Mouse (Mus musculus): Measurements from ENCODE around the gene Maea.
"Not testable (repeated sequence)": the region's sequence is repeated elsewhere in the genome, so short reads cannot be mapped to it uniquely, and the experiment has no call there.

The Maea gene

GRCm38 (mm10) chr5:33335273-33335976 is at the start of gene Maea:
TSS of gene Maea (plus strand) at chr5:33335509.
- in situ Hi-C loops (cut with MboI, MseI) = loop anchor here (5.0 kb wide), 1 partner anchor 37 kb away; no protein-coding TSS in a partner anchor

- in situ Hi-C loops (cut with MboI, MseI) = no loop called here
Observed at GRCm38 (mm10) chr5:33293796-33294430, 41.4 kb upstream of the Maea start.

DNA sequence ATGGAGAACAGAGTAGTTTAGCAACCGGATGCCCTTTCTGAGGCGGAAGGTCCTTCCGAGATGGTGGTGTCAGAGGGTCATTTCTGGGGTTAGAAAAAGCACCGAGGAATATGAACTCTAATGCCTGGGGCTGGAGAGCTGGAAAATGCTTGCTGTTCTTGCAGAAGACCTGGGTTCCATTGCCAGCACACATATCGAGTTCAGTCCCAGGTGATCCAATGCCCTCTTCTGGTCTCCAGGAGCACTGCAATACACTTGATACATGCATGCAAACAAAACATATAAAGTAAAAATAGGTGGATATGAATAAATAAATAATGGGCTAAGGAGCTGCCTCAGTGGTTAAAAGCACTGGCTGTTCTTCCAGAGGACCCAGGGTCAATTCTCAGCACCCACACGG is 38.1 kb upstream of the Maea start:
- in situ Hi-C loops (cut with MboI, MseI) = no loop called here

DNA sequence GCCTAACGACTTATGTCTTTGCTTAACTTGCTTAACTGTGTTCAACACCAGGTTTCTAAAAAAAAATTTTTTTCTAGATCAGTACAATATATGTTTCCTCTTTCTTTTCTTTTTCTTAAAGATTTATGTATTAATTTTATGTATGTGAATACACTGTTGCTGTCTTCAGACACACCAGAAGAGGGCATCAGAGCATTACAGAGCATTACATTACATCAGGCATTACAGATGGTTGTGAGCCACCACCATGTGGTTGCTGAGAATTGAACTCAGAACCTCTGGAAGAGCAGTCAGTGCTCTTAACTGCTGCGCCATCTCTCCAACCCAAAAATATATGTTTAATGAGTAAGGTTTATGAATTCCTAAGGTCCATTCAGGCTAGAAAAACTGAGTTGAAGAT is 33.5 kb upstream of the Maea start:
- in situ Hi-C loops (cut with MboI, MseI) = no loop called here

DNA sequence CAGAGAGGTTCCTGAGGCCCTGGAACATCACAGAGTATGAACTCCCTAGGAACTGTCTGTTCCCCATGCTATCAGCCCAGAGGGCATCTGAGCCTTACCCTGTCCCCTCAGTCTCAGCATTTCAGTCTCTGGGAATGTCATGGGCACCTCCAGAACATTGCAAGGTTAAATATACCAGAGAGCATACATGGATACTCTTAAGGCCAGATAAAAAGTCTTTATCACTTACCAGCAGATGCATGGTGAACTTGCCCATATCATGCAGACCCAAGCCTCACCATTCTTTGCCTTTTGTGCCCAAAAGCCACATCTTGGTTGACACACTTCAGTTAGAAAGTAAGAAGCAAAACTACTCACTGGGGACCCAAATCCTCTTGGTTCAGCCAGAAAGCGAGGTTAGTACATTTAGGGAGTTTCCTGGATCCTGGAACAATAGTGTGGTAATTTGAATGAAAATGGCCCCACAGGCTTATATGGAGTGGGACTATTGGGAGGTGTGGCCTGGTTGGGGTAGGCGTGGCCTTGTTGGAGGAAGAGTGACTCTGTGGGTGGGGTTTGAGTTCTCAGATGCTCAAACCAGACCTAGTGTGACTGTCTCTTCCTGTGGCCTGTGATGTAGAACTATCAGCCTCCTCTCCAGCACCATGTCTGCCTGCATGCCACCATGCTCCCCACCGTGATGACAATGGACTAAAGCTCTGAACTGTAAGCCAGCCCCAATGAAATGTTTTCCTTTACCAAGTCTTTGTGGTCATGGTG is 24.4 kb upstream of the Maea start:
- in situ Hi-C loops (cut with MboI, MseI) = no loop called here

DNA sequence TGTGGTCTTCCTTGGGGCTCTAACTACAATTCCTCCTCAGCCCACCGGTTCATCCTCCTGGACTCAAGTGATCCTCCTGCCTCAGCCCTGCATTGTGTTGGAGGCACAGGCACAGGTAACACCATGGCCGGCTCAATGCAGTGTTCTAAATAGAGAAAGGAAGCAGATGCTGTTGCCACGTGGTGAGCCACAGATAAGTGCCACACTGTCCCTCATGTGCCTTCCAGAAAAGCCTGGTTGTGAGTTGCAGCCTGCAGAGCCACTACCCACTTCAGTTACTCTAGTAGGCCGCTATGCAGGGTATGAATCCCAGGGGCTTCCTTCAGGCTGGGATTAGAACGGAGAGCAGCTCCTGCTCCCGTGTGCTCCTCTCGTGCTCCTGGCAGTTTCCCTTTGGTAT is 23.1 kb upstream of the Maea start:
- in situ Hi-C loops (cut with MboI, MseI) = no loop called here

DNA sequence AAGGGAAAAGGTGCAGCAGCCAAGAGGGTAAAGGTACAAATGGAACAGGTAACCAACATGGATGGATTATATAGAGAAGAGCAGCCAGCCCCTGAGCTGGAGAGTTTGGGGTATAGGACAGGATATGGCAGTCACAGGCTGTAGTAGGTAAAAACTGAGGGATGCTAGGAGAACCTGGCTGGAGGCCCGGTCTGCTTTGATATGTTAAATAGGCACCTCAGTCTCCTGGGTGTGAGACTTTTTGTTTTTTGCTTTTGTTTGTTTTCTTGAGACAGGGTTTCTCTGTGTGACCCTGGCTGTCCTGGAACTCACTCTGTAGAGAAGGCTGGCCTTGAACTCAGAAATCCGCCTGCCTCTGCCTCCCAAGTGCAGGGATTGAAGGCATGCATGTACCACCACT is 10.8 kb upstream of the Maea start:
- in situ Hi-C loops (cut with MboI, MseI) = no loop called here

DNA sequence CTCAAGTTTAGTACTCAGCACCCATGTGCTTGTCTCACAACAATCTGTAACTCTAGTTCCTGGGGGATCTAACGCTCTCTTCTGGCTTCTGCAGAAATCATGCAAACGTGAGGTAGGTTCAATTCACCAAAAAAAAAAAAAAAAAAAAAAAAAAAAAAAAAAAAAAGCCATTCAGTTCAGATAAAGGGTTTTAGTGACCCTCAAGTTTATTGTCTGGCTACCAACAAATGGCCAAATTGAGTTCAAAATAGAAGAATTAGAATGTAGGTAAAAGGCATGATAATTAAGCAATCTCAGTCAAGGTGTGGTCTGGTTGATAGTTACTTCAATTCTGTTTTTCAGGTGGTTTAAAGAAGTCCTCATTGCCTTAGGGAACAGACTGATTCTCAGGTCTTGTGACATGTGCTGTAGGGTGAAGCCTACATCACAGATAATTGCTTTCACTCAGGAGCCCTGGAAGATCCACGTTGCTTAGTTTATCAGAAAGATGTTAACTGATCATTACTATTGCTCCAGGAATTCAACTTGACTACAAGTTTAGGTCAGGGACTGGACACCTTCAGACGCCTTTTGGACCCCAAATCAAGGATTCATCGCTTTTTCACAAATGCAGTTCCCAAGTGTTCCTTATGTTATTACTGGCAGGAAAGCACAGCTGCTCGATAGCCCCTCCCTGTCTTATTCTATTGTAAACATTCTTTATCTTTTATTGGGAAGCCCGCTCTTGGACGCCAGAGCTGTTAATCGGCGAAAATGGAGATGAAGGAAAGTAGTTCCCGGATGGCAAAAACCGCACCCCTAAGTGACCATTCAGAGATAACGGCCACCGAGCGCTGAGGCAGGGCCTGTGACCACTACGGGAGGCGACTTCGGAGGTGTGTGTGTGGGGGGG is 682 bp upstream of the Maea start:
- in situ Hi-C loops (cut with MboI, MseI) = loop anchor here (5.0 kb wide), 1 partner anchor 38 kb away; no protein-coding TSS in a partner anchor

DNA sequence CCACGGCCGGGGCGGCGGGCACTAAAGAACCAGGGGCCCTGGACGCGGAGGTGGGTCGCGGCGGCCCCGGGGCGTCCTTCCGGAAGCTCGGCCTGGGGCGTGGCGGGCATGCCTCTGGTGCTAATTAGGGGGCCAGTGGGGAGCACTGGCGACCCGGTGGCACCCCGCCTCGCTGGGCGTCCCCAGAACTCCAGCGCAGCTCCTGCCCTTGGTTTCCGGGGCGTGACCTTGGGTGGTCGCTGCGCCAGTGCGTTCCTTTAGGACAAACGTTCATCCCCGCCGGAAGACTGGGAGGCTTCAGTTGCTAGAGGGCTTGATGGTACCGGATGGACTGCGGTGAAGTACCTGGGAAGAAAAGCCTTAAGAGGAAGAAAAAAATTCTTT is 660 bp downstream of the Maea start:
- in situ Hi-C loops (cut with MboI, MseI) = loop anchor here (5.0 kb wide), 1 partner anchor 36 kb away; no protein-coding TSS in a partner anchor

DNA sequence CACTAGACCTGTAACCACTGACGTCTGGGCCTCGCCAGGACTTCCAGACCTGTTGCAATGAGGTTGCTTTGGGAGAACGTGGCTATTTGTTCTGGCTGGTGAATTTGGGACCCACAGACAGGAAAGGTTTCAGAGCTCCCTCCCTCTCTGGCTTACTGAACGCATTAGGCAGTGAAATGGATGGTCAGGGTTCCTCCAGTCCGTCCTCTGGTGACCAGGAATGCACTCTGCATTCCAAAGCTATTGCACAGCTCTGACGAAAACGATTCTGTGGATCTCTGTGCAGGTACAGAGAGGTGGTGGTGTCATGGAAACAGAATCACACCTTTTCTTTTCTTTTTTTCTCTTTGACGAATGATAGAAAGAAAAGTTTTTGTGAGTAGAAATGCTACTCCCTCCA is 1.9 kb downstream of the Maea start:
- in situ Hi-C loops (cut with MboI, MseI) = loop anchor here (5.0 kb wide), 1 partner anchor 35 kb away; no protein-coding TSS in a partner anchor

DNA sequence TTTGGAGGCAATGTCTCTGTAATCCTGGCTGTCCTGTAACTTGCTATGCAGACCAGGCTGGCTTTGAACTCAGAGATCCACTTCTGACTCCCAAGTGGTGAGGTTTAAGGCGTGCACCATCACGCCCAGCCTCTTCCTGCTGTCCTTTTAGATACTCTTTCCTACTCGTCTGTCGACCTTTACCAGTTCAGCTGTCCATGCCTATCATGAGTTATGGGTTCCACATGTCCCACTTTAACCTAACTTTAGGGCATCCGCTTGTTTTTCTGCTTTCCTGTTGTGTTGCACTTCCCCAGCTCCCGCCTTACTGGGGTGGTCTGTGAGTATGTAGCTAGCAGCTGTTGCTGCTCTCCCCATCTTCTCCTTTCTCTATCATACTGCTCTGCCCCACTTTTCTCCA is 5.9 kb downstream of the Maea start:
- in situ Hi-C loops (cut with MboI, MseI) = no loop called here

- in situ Hi-C loops (cut with MboI, MseI) = not testable (repeated sequence)
Observed at GRCm38 (mm10) chr5:33342248-33342647, 6.9 kb downstream of the Maea start.

GRCm38 (mm10) chr5:33342821-33343220 is 7.5 kb downstream of the Maea start:
- in situ Hi-C loops (cut with MboI, MseI) = no loop called here

DNA sequence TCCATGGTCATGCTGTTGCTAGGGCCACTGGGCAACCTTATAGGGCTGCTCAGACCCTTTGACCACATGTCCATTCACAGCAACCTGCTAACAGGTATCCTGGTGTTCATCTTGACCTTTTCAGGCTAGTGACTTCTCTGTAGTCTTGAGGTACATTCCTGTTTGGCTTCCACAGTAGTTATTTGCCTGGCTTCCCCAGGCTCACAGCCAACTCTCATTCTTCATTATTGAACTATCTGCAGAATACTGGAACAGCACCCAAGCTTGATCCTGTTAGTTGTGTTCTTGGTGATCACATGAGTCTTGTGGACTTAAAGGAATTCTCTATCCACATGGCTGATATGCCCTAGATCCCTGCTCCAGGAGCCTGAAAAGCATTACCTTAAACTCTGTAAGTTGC is 8.3 kb downstream of the Maea start:
- in situ Hi-C loops (cut with MboI, MseI) = no loop called here

- in situ Hi-C loops (cut with MboI, MseI) = no loop called here
Observed at GRCm38 (mm10) chr5:33344070-33344469, 8.8 kb downstream of the Maea start.

- in situ Hi-C loops (cut with MboI, MseI) = no loop called here
Observed at GRCm38 (mm10) chr5:33347620-33348019, 12.3 kb downstream of the Maea start.

DNA sequence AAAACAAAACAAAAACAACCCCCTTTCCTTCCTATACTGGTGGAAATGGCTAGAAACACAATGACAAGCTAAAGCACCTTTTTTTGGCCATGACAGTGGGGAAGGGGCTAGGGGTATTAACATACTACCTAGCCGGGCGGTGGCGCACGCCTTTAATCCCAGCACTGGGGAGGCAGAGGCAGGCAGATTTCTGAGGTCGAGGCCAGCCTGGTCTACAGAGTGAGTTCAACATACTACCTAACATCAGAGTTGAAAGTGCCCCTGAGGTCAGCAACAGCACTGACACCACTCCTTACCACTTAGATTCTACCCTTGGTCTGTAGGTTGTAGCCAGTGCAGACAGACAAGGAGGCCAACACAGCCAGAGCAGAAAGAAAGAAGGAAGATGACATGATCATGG is 13.9 kb downstream of the Maea start:
- in situ Hi-C loops (cut with MboI, MseI) = no loop called here

DNA sequence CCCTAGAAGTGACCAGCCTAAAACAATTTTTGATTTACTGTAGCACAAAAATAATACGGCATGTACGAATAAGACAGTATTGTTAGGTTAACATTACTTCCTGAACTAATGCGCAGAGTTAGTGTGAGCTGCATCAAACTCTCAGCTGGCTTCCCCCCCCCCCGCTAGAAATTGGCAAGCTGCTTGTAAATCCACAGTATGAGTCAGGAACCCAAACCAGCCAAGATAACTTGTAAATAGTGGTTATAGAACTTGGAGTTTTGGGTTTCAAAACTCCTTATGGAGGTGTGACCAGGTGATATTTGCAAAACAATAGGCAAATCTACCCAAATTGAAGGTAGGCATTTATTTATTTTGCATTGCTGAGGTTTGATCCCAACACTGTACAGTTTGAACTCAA is 14.4 kb downstream of the Maea start:
- in situ Hi-C loops (cut with MboI, MseI) = no loop called here

DNA sequence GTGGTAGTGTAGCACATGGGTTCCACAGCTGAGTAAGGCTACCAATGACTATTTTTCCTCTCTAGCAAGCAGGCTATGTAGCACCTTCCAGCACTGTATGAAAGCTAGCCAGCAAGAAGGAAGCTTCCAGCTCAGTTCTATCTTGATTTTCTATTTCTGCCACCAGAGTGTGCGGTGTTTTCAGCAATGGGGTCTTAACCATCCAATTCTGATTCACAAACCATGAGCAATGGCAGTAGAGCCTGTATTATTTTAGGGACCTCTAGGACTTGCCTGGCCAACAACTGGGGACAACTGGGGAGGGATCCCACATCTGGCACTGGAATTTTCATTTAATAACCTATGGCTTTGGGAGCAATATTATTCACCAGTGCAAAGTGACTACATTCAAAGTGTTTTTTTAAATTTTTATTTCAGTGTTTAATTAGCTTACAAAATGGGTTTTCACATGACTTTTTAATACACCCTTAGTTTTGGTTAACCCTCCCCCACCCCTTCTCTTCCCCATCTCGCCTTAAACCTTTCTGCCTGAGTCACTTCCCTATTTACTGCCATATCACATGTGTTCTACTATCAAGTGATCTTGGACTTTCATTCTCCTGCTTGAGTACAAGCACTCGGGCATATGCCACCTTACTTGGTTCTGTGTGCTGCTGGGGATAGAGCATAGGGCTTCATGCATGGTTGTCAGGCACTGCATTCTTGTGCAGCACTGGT is 16.4 kb downstream of the Maea start:
- in situ Hi-C loops (cut with MboI, MseI) = no loop called here

GRCm38 (mm10) chr5:33352273-33352645 is 16.9 kb downstream of the Maea start:
- in situ Hi-C loops (cut with MboI, MseI) = no loop called here

GRCm38 (mm10) chr5:33353011-33353410 is 17.7 kb downstream of the Maea start:
- in situ Hi-C loops (cut with MboI, MseI) = no loop called here
